30 mouse cellular contexts compared by ENCODE assay signal in genomic region chr11:58042861-58043431, GRCm38 (mm10). TPM values are rescaled to one million over a fixed set of nuclear protein-coding genes. Genes with fewer than 3 reads are reported as not detected.
"Had no signal": no experiment of that assay in that cellular context is flagged by ENCODE, and none has a peak within 500 bp of the region (broad histone marks: within the 10 kb centered on the region; RNA-seq: fewer than 3 reads in every experiment).

No protein-coding gene starts in this region.

- ATAC-seq: midbrain, embryonic 16.5 days had no signal

- H3K27ac ChIP-seq: kidney, embryonic 15.5 days; limb, embryonic 12.5 days; limb, embryonic 15.5 days; liver, embryonic 13.5 days; midbrain, embryonic 12.5 days; neural tube, embryonic 13.5 days; stomach, embryonic 15.5 days had no signal

- H3K4me2 ChIP-seq: kidney, embryonic 15.5 days; limb, embryonic 12.5 days; limb, embryonic 15.5 days; liver, embryonic 13.5 days; midbrain, embryonic 12.5 days; neural tube, embryonic 13.5 days; stomach, embryonic 15.5 days had no signal

- H3K9me3 ChIP-seq: kidney, embryonic 15.5 days; limb, embryonic 12.5 days; limb, embryonic 15.5 days; liver, embryonic 13.5 days; midbrain, embryonic 12.5 days; neural tube, embryonic 13.5 days; stomach, embryonic 15.5 days had no signal

- DNase-seq: kidney, adult 8-10 months; kidney, postnatal 10 days; kidney, postnatal 36 days; left cerebral cortex, postnatal 4 days; liver, embryonic 13.5 days; lung, adult 2 months; lung, postnatal 14 days; lung, postnatal 4 days; retina, postnatal 1 day; right cerebral cortex, postnatal 25 days; spleen, adult 18-20 months; thymus, postnatal 25 days had no signal

- H3K4me1 ChIP-seq: kidney, embryonic 15.5 days had no signal

- H3K4me3 ChIP-seq: kidney, embryonic 15.5 days; limb, embryonic 12.5 days; limb, embryonic 15.5 days; liver, embryonic 13.5 days; midbrain, embryonic 12.5 days; myocyte; neural tube, embryonic 13.5 days; stomach, embryonic 15.5 days had no signal

- H3K9ac ChIP-seq: kidney, embryonic 15.5 days; limb, embryonic 12.5 days; limb, embryonic 15.5 days; liver, embryonic 13.5 days; midbrain, embryonic 12.5 days; neural tube, embryonic 13.5 days; stomach, embryonic 15.5 days had no signal

- H3K27me3 ChIP-seq: kidney, embryonic 15.5 days; limb, embryonic 12.5 days; limb, embryonic 15.5 days; liver, embryonic 13.5 days; midbrain, embryonic 12.5 days; neural tube, embryonic 13.5 days; stomach, embryonic 15.5 days had no signal

RNA-seq across cellular contexts. Expression of gene Gm12248, which starts 50.0 kb away (rescaled TPM):
- total RNA-seq: layer of hippocampus, adult 8-10 months; layer of hippocampus, postnatal 10 days; left cerebral cortex, adult 8-10 months; left cerebral cortex, postnatal 14 days; left cerebral cortex, postnatal 4 days; megakaryocyte progenitor cell, adult 5-6 weeks; megakaryocyte-erythroid progenitor cell, adult 5-6 weeks; monocyte, adult 5-6 weeks; neutrophil, adult 5-6 weeks had no signal
- polyA plus RNA-seq: limb, embryonic 12.5 days; limb, embryonic 15.5 days; liver, embryonic 13.5 days; liver, embryonic 16.5 days; lung, embryonic 16.5 days; midbrain, embryonic 12.5 days; neural tube, embryonic 13.5 days; stomach, embryonic 15.5 days had no signal
